Mouse (Mus musculus) ES-E14 (cell line): Measurements from ENCODE around the gene Dok3. TPM values are rescaled to one million over a fixed set of nuclear protein-coding genes. Genes with fewer than 3 reads are reported as not detected.

Experiments used
- DNase-seq: peaks from one replicate; pipeline ENCODE4 v3.0.0-alpha.2; 2013; ENCODE audit warnings: low read depth, low spot score
- H3K27ac ChIP-seq: 2 replicates; pipeline ENCODE4 v1.5.1; 2012; ENCODE audit warnings: low read depth, mild to moderate bottlenecking, low read length, moderate library complexity, mixed read lengths; ENCODE audit not compliant: poor library complexity, insufficient read depth, severe bottlenecking
- H3K36me3 ChIP-seq: 2 replicates; pipeline ENCODE4 v1.6.1; 2012; ENCODE audit warnings: mild to moderate bottlenecking, low read length, moderate library complexity, mixed read lengths; ENCODE audit not compliant: control insufficient read depth, poor library complexity, insufficient read depth, severe bottlenecking
- H3K4me1 ChIP-seq, 2 experiments: fragments of 150-350 bp in 1 of 2; sonication (generic) in 1 of 2; 2 replicates each; pipeline ENCODE4 v1.6.1; 2012; ENCODE audit warnings: low read length in 2 of 2, mild to moderate bottlenecking in 1 of 2, mixed read lengths in 1 of 2; ENCODE audit not compliant: control insufficient read depth in 2 of 2, insufficient read depth in 2 of 2, poor library complexity in 1 of 2
- H3K4me3 ChIP-seq, 2 experiments: fragments of 150-350 bp in 1 of 2; sonication (generic) in 1 of 2; 2 replicates each; pipeline ENCODE4 v1.5.1; 2012; ENCODE audit warnings: low read length in 2 of 2, low read depth in 1 of 2, mild to moderate bottlenecking in 1 of 2, mixed read lengths in 1 of 2; ENCODE audit not compliant: insufficient read depth in 1 of 2, poor library complexity in 1 of 2, severe bottlenecking in 1 of 2
- H3K9ac ChIP-seq: 2 replicates; pipeline ENCODE4 v1.6.1; 2012; ENCODE audit warnings: low read depth, mild to moderate bottlenecking, low read length, mixed read lengths; ENCODE audit not compliant: poor library complexity, insufficient read depth, severe bottlenecking
- H3K9me3 ChIP-seq: fragments of 150-350 bp; sonication (generic); 2 replicates; pipeline ENCODE4 v1.6.1; 2012; ENCODE audit warnings: low read depth, mild to moderate bottlenecking, low read length; ENCODE audit not compliant: control insufficient read depth, insufficient read depth
- CHD2 ChIP-seq: IDR thresholded peaks from 2 replicates; pipeline ENCODE4 v1.6.1; 2014; ENCODE audit warnings: mild to moderate bottlenecking, low read depth, low read length, inconsistent platforms
- HCFC1 ChIP-seq: IDR thresholded peaks from 2 replicates; pipeline ENCODE4 v1.6.1; 2012; ENCODE audit warnings: low read length, inconsistent platforms, borderline replicate concordance; ENCODE audit not compliant: insufficient read depth
- MAFK ChIP-seq: IDR thresholded peaks from 2 replicates; pipeline ENCODE4 v1.6.1; 2014; ENCODE audit warnings: mild to moderate bottlenecking, low read depth, low read length, inconsistent platforms; ENCODE audit not compliant: insufficient read depth
- ZC3H11A ChIP-seq: IDR thresholded peaks from 2 replicates; pipeline ENCODE4 v1.6.1; 2012; ENCODE audit warnings: low read depth, mild to moderate bottlenecking, inconsistent platforms, low read length, borderline replicate concordance
- ZNF384 ChIP-seq: IDR thresholded peaks from 2 replicates; pipeline ENCODE4 v1.6.1; 2012; ENCODE audit warnings: low read depth, low read length, inconsistent platforms
- in situ Hi-C, 2 experiments: fragments of 600-800 bp; cut with MboI; formaldehyde crosslinking; loops; one replicate each; pipeline ENCODE4 v1.15.1; 2025; ENCODE audit warnings: low sequenced_read_pairs in 2 of 2, inconsistent platforms in 1 of 2; ENCODE audit not compliant: unreplicated experiment in 2 of 2
- total RNA-seq: library from RNA; depleted of rRNA; stranded (reverse); fragments of 300-350 nt; gene quantifications from 2 replicates; pipeline ENCODE4 v1.2.3, GENCODE M21; 2012

The Dok3 gene
- total RNA-seq, 1 experiment = 0.98 TPM

GRCm38 (mm10) chr13:55508531-55508930 is 20.6 kb downstream of the Dok3 start:
- TF ChIP-seq HCFC1 (no peak), ZNF384 (no peak), ZC3H11A (no peak), MAFK (no peak), CHD2 (no peak)
- no peak for DNase-seq
- H3K9me3 ChIP-seq = no peaks in the 10 kb centered on the region
- in situ Hi-C loops = no loop called here
- no peak overlapping the region for H3K9ac ChIP-seq
- H3K36me3 ChIP-seq = peaks cover 52% of the 10 kb centered on the region
- peaks cover 5 to 33% of the 10 kb centered on the region in 2 experiments for H3K4me1 ChIP-seq
- H3K27ac ChIP-seq = no peak overlapping the region
- peak overlapping the region in 1 of 2 experiments; percentile 17; a peak in 1 of 4 replicates for H3K4me3 ChIP-seq

DNA sequence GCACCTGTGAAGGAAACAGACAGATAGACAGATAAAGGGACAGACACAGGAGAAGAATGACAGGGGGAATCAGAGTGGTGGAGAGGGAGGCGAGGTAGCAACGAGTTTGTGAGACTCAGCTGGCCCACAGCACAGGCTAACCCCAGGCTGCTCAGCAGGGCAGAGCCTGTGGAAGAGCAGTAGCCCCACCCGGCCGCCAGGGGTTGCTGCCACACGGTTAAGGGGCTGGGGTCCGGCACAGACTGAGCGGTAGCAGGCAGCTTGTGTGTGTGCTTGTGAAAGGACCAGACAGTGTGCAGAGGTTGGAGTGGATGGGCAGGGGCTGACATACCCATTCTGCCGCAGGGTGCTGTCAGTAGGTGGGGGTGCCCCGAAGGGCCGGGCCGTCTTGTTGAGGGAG is 21.2 kb downstream of the Dok3 start:
- Histone ChIP-seq H3K4me3 (no peak overlapping the region), H3K36me3 (peaks cover 58% of the 10 kb centered on the region), H3K9me3 (no peaks in the 10 kb centered on the region), H3K9ac (no peak overlapping the region), H3K4me1 (peaks cover 5 to 33% of the 10 kb centered on the region in 2 experiments), H3K27ac (no peak overlapping the region)
- DNase-seq = peak; percentile 55
- in situ Hi-C loops = no loop called here
- TF ChIP-seq HCFC1 = no peak
- TF ChIP-seq MAFK = no peak
- no peak for TF ChIP-seq CHD2
- TF ChIP-seq ZC3H11A = no peak
- no peak for TF ChIP-seq ZNF384

DNA sequence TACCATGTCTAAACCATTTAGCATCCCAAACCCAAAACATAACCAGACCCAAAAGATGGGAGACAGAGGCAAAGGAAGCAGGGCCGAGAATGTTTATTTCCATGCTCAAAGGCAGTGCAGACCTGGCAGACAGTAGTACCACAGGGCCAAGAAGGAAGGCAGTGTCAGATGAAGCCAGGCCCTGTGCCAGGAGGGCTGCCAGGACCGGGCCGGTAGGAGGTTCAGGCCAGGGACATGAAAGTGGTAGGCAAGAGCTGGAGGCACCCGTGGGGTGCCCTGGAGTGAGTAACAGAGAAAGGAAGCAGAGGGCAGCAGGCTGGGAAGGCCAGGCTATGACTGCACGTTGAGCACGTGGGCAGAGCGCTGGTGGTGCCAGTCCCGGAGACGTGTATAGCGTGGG is 22.4 kb downstream of the Dok3 start:
- peaks cover 65% of the 10 kb centered on the region for H3K36me3 ChIP-seq
- DNase-seq = no peak
- H3K9ac ChIP-seq = no peak overlapping the region
- in situ Hi-C loops = no loop called here
- no peaks in the 10 kb centered on the region for H3K9me3 ChIP-seq
- H3K27ac ChIP-seq = no peak overlapping the region
- no peak overlapping the region for H3K4me3 ChIP-seq
- H3K4me1 ChIP-seq = peaks cover 5 to 27% of the 10 kb centered on the region in 2 experiments
- TF ChIP-seq MAFK = no peak
- TF ChIP-seq HCFC1 = no peak
- no peak for TF ChIP-seq ZC3H11A
- no peak for TF ChIP-seq CHD2

GRCm38 (mm10) chr13:55505810-55506209 is 23.3 kb downstream of the Dok3 start:
- Histone ChIP-seq H3K36me3 (peaks cover 66% of the 10 kb centered on the region), H3K27ac (no peak overlapping the region), H3K4me3 (no peak overlapping the region), H3K9ac (no peak overlapping the region), H3K9me3 (no peaks in the 10 kb centered on the region), H3K4me1 (peaks cover 3 to 18% of the 10 kb centered on the region in 2 experiments)
- in situ Hi-C loops = no loop called here
- no peak for DNase-seq
- no peak for TF ChIP-seq HCFC1
- no peak for TF ChIP-seq CHD2
- no peak for TF ChIP-seq MAFK
- no peak for TF ChIP-seq ZNF384
- TF ChIP-seq ZC3H11A = no peak

GRCm38 (mm10) chr13:55504390-55504789 is 24.7 kb downstream of the Dok3 start:
- DNase-seq = no peak
- TF ChIP-seq CHD2 = no peak
- no peak for TF ChIP-seq ZNF384
- no peak for TF ChIP-seq HCFC1
- TF ChIP-seq MAFK = no peak
- TF ChIP-seq ZC3H11A = no peak
- H3K9me3 ChIP-seq = no peaks in the 10 kb centered on the region
- no peak overlapping the region for H3K27ac ChIP-seq
- no peak overlapping the region for H3K9ac ChIP-seq
- no peak overlapping the region for H3K4me3 ChIP-seq
- peaks cover 0 to 12% of the 10 kb centered on the region in 2 experiments; a peak in 1 of 4 replicates for H3K4me1 ChIP-seq
- H3K36me3 ChIP-seq = peaks cover 63% of the 10 kb centered on the region
- in situ Hi-C loops = no loop called here
